Mouse (Mus musculus) liver, embryonic 15.5 days (tissue): ENCODE measurements around the gene Mien1. TPM values are rescaled to one million over a fixed set of nuclear protein-coding genes. Genes with fewer than 3 reads are reported as not detected.

Experiments used
- ATAC-seq: fragments of 200-750 bp; cut with Nextera tagmentation; 2 replicates; pipeline ENCODE4 v1.8.0; 2017; ENCODE audit warnings: moderate number of reproducible peaks, mild to moderate bottlenecking, moderate library complexity; ENCODE audit not compliant: insufficient read depth
- H3K27ac ChIP-seq: fragments of 300-500 bp; sonication (generic); replicated peaks from 2 replicates; pipeline ENCODE4 v1.5.1; 2015; ENCODE audit warnings: mild to moderate bottlenecking, inconsistent platforms
- H3K27me3 ChIP-seq: fragments of 300-500 bp; sonication (generic); 2 replicates; pipeline ENCODE4 v1.6.1; 2015; ENCODE audit warnings: mild to moderate bottlenecking, inconsistent platforms
- H3K36me3 ChIP-seq: fragments of 300-500 bp; sonication (generic); replicated peaks from 2 replicates; pipeline ENCODE4 v1.6.1; 2015; ENCODE audit warnings: moderate library complexity, mild to moderate bottlenecking, inconsistent platforms
- H3K4me1 ChIP-seq: fragments of 300-500 bp; sonication (generic); replicated peaks from 2 replicates; pipeline ENCODE4 v1.6.1; 2015; ENCODE audit warnings: inconsistent platforms
- H3K4me2 ChIP-seq: fragments of 300-500 bp; sonication (generic); 2 replicates; pipeline ENCODE4 v1.6.1; 2015; ENCODE audit warnings: moderate library complexity, mild to moderate bottlenecking, inconsistent platforms
- H3K4me3 ChIP-seq: fragments of 300-500 bp; sonication (generic); replicated peaks from 2 replicates; pipeline ENCODE4 v1.5.1; 2015; ENCODE audit warnings: mild to moderate bottlenecking, inconsistent platforms
- H3K9ac ChIP-seq: fragments of 300-500 bp; sonication (generic); 2 replicates; pipeline ENCODE4 v1.6.1; 2015; ENCODE audit warnings: moderate library complexity, mild to moderate bottlenecking, inconsistent platforms
- H3K9me3 ChIP-seq: fragments of 300-500 bp; sonication (generic); replicated peaks from 2 replicates; pipeline ENCODE4 v1.6.1; 2016; ENCODE audit warnings: inconsistent platforms
- WGBS: fragments of 180-500 bp; shearing (Covaris S2); methylation state at CpG from one replicate; pipeline ENCODE4 v1.1.7; 2015; ENCODE audit warnings: mixed read lengths; ENCODE audit not compliant: insufficient replicate concordance; 5-methylcytosine and 5-hydroxymethylcytosine counted together
- polyA plus RNA-seq: library from polyadenylated mRNA; unstranded; fragments of >200 nt; fragmentation: Nextera tagmentation; extraction: Ambion mirVana; gene quantifications from 2 replicates; pipeline ENCODE4 v1.2.1, GENCODE M21; 2015

The Mien1 gene
- polyA plus RNA-seq, 1 experiment from 2014 or later: 57.2 TPM

DNA sequence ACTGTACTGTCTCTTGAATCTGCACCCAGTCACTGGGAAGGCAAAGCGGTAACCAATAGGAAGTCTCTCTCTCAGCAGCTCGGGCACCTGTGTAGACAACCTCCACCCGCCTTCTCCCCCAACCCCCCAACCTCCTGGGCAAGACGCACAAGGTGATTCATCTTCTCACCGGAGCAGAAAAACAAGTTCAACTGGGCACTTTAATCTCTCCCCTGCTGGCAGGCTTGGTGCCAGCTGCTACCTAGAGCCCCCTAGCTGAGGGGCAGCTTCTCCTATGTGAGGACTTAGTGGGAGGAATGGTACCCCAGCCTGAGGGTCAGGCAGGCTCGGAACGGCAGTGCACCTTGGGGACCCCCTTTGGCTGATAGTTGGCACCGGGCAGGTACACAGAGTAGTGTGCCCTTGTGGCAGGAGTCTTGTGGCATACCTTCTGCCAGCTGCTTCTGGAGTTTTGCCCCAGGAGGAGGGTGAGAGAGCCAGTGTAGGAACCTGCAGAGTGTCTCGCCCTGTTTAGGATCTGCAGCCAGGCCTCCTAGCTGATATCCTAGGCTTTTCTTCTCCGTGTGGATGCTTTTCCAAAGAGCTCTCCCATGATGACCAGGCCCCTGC, 19.7 kb downstream of the Mien1 start:
- no peak overlapping the region for H3K27ac ChIP-seq
- no peak overlapping the region for H3K9ac ChIP-seq
- WGBS: 61% methylated on average over 10 of the region's 10 CpGs
- H3K4me3 ChIP-seq: no peak overlapping the region
- peaks cover 27% of the 10 kb centered on the region for H3K27me3 ChIP-seq
- H3K9me3 ChIP-seq: no peaks in the 10 kb centered on the region
- no peak overlapping the region for H3K4me2 ChIP-seq
- ATAC-seq: no peak
- H3K36me3 ChIP-seq: no peaks in the 10 kb centered on the region
- H3K4me1 ChIP-seq: no peaks in the 10 kb centered on the region

DNA sequence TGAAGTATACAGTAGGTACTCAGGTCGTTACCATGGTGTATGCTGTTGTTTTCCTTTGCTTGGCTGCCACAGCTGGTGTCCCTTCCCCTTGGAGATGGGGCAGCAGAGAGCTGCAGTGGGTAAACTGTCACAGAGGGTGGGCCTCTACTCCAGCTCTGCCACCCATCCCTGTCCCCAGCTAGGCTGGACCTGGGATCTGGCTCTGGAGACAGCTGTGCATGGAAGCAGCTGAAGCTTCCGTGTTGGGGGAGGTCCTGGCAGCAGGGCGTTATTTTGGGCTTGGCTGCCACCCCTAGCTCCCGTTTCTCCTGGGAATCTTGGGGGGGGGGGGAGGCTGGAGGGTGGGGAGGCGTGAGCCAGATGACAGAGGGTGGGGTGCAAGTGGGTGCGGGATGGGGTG, 20.5 kb downstream of the Mien1 start:
- Histone ChIP-seq H3K27me3 (peaks cover 34% of the 10 kb centered on the region), H3K4me2 (no peak overlapping the region), H3K36me3 (no peaks in the 10 kb centered on the region), H3K9ac (no peak overlapping the region), H3K4me3 (no peak overlapping the region), H3K4me1 (no peaks in the 10 kb centered on the region), H3K27ac (no peak overlapping the region), H3K9me3 (no peaks in the 10 kb centered on the region)
- ATAC-seq: no peak
- 58% methylated on average over 6 of the region's 6 CpGs for WGBS

DNA sequence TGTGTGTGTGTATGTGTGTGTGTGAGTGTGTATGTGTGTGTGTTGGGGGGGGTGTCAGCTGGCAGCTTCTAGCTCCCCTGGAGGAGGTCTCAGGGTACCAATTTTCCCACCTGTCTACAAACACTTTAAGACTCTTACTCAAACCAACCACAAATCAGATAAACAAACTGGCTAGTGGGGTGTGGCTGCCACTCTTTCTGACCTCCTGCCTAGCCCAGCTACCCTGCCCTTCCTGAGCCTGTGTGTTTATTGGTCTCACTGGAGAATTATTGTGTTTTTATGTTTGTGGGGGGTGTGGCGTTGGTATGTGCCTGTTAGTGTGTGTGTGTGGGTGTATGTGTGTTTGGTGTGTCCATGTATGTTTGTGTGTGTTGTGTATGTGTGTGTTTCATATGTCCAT, 21.7 kb downstream of the Mien1 start:
- no peaks in the 10 kb centered on the region for H3K36me3 ChIP-seq
- no peak overlapping the region for H3K4me2 ChIP-seq
- H3K27me3 ChIP-seq: peaks cover 46% of the 10 kb centered on the region
- no peak overlapping the region for H3K9ac ChIP-seq
- WGBS: 23% methylated on average over 1 of the region's 1 CpGs
- H3K4me3 ChIP-seq: no peak overlapping the region
- no peak overlapping the region for H3K27ac ChIP-seq
- ATAC-seq: no peak
- H3K9me3 ChIP-seq: no peaks in the 10 kb centered on the region
- H3K4me1 ChIP-seq: 0 out of 2 replicates have a peak, but pooled peaks cover 6% of the 10 kb centered on the region

DNA sequence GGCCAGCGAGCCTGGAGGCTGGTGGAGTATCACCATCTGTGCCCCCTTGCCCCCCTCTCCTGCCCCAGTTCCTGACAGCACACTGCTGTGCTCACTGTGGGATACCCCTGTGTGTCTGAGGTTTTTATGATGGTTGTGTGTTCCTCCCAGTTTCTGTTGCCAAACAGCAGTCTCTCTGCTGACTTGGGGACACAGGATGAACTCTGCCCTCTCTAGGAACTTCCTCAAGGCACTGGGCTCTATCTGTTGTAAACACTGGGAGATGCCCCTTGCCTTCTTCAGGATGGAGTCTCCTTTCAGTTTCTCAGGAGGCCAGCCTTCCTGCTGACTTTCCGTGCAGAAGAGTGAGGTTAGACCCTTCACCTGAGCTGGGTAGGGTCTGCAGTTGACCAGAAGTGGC, 24.6 kb downstream of the Mien1 start:
- H3K27ac ChIP-seq: no peak overlapping the region
- H3K4me1 ChIP-seq: peaks cover 9% of the 10 kb centered on the region; the same call in 1 of the 2 replicates
- no peaks in the 10 kb centered on the region for H3K9me3 ChIP-seq
- WGBS: 30% methylated on average over 2 of the region's 2 CpGs
- peaks cover 75% of the 10 kb centered on the region for H3K27me3 ChIP-seq
- H3K4me2 ChIP-seq: no peak overlapping the region
- ATAC-seq: no peak
- H3K9ac ChIP-seq: no peak overlapping the region
- H3K4me3 ChIP-seq: no peak overlapping the region
- H3K36me3 ChIP-seq: no peaks in the 10 kb centered on the region

DNA sequence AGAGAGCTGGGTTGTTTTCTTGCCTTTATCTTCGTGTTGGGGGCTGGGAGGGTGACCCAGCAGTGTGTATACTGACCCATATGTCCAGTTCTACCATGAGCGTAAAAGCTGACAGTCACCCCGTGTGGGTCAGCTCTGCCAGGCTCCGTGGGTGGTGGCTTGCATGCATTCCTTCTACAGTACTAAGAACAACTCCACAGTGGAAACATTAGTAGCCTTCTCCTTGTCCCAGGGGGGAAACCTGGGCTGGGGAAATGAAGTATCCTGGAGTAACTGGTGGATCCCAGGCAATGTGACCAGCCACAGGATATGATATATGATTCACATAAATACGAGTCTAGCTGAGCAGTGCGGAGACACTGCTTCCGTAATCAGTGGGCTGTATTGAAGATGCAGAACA, 25.1 kb downstream of the Mien1 start:
- peaks cover 80% of the 10 kb centered on the region for H3K27me3 ChIP-seq
- H3K4me2 ChIP-seq: peak overlapping the region; percentile 63
- no peak overlapping the region for H3K4me3 ChIP-seq
- no peak overlapping the region for H3K9ac ChIP-seq
- H3K4me1 ChIP-seq: peaks cover 13% of the 10 kb centered on the region; the same call in 1 of the 2 replicates
- no peaks in the 10 kb centered on the region for H3K9me3 ChIP-seq
- WGBS: 24% methylated on average over 7 of the region's 7 CpGs
- H3K27ac ChIP-seq: no peak overlapping the region
- no peak for ATAC-seq
- H3K36me3 ChIP-seq: no peaks in the 10 kb centered on the region

DNA sequence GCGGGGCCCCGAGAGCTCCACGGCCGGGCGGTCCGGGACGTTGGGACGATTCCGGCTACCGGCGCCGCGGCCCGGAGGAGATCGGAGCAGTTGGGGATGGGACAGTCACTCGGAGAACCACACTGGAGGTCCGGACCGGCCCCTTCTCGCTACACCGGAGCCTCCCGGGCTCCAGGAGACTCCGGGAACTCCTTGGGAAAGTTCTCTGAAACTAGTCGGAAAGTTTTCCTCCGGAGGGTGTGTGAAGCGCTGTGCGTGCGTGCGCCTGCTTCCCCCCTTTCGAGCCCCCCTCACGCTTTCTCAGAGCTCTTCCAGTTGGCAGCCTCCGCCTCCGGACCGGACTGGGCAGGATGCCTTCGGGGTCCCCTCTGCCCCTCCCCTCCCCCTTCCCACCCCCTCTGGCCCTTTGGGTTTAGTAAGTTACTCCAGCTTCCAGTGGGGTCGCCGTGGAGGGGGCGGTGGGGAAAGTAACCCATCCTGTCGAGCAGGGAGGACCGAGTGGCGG, 25.9 kb downstream of the Mien1 start:
- peaks cover 81% of the 10 kb centered on the region for H3K27me3 ChIP-seq
- peak; percentile 22; the same call in 1 of the 2 replicates for ATAC-seq

DNA sequence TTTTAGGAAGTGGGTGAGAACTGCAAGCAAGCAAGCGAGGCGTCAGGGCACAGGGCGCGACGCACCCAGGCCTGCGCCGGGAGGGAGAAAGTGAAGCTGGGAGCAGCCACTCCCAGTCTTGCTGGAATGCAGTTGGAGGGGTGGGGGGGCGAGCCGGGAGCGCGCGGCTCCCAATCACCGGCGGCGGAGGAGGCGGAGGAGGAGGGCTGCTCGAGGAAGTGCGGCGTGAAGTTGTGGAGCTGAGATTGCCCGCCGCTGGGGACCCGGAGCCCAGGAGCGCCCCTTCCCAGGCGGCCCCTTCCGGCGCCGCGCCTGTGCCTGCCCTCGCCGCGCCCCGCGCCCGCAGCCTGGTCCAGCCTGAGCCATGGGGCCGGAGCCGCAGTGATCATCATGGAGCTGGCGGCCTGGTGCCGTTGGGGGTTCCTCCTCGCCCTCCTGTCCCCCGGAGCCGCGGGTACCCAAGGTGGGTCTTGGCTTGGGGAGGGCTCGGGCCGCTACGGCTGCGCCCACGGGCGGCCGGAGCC, 26.5 kb downstream of the Mien1 start, which contains the start of gene Erbb2:
Gene Erbb2 (plus strand): TSS at position 198 of the 524 bp plus-strand sequence.
- peak; percentile 58 for ATAC-seq
- Histone ChIP-seq H3K36me3 (no peaks in the 10 kb centered on the region), H3K9me3 (no peaks in the 10 kb centered on the region), H3K9ac (peak within 1 kb of the TSS; percentile 30; the same call in 1 of the 2 replicates), H3K4me3 (peak within 1 kb of the TSS; percentile 58), H3K27me3 (peaks cover 81% of the 10 kb centered on the region), H3K4me1 (peaks cover 13% of the 10 kb centered on the region; the same call in 1 of the 2 replicates), H3K27ac (peak within 1 kb of the TSS; percentile 29; the same call in 1 of the 2 replicates), H3K4me2 (peak within 1 kb of the TSS; percentile 63)
- under 1% methylated on average over 46 of the region's 49 CpGs for WGBS

More for the DNA sequence above, 25.9 kb downstream of the Mien1 start:
- under 1% methylated on average over 40 of the region's 40 CpGs for WGBS
- Histone ChIP-seq H3K4me1 (peaks cover 13% of the 10 kb centered on the region; the same call in 1 of the 2 replicates), H3K9me3 (no peaks in the 10 kb centered on the region), H3K36me3 (no peaks in the 10 kb centered on the region), H3K27ac (peak overlapping the region; percentile 29; the same call in 1 of the 2 replicates), H3K4me3 (peak overlapping the region; percentile 58), H3K4me2 (peak overlapping the region; percentile 63), H3K9ac (peak overlapping the region; percentile 30; the same call in 1 of the 2 replicates)

DNA sequence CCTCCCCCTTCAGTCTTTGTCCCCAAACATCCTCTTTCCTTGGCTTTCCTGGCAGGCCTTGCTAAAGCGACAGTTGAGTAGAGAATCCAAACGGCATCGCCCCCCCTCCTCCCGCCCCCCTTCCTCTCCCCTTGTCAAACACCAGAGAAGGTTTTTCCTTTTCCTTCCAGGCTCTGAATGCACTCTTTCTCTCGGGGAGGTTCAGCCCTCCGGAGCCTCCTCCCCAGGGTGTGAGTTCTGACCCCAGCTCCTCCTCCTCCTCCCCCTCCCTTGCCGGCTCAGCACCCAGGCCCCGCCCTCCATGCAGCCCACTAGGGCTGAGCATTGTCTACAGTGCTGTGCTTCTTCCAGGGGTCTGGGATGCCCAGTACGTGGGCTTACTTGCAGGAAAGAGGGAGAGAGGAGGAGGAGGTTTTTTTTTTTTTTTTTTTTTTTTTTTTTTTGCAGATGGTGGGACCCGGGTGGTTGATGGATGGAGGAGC, 29.4 kb downstream of the Mien1 start:
- peaks cover 68% of the 10 kb centered on the region for H3K27me3 ChIP-seq
- H3K4me2 ChIP-seq: no peak overlapping the region
- H3K4me3 ChIP-seq: no peak overlapping the region
- 5% methylated on average over 10 of the region's 10 CpGs for WGBS
- peaks cover 13% of the 10 kb centered on the region; the same call in 1 of the 2 replicates for H3K4me1 ChIP-seq
- H3K27ac ChIP-seq: no peak overlapping the region
- H3K9ac ChIP-seq: no peak overlapping the region
- H3K9me3 ChIP-seq: no peaks in the 10 kb centered on the region
- no peak for ATAC-seq
- no peaks in the 10 kb centered on the region for H3K36me3 ChIP-seq

DNA sequence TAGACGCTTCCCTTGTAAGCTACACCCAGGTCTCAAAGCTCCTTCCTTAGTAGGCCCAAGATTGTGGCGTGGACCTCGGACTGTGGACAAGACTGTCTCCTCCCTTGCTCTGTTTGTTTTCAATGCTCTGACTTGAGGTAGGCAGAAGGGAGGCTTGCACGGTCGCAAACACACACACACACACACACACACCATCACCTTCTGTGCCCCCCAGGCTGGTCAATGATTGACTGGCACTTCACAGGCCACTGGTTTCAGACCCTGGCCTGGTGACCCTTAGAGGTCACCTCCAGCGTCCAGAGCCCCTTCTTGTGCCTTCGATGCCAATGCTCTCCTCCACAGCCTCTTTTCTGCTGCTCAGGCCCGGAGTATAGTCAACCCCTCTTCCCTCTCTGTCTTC, 29.9 kb downstream of the Mien1 start:
- Histone ChIP-seq H3K4me3 (no peak overlapping the region), H3K27me3 (peaks cover 64% of the 10 kb centered on the region), H3K4me1 (peaks cover 13% of the 10 kb centered on the region; the same call in 1 of the 2 replicates), H3K4me2 (no peak overlapping the region), H3K9ac (no peak overlapping the region), H3K27ac (no peak overlapping the region), H3K36me3 (no peaks in the 10 kb centered on the region), H3K9me3 (no peaks in the 10 kb centered on the region)
- ATAC-seq: no peak
- WGBS: 44% methylated on average over 8 of the region's 8 CpGs

DNA sequence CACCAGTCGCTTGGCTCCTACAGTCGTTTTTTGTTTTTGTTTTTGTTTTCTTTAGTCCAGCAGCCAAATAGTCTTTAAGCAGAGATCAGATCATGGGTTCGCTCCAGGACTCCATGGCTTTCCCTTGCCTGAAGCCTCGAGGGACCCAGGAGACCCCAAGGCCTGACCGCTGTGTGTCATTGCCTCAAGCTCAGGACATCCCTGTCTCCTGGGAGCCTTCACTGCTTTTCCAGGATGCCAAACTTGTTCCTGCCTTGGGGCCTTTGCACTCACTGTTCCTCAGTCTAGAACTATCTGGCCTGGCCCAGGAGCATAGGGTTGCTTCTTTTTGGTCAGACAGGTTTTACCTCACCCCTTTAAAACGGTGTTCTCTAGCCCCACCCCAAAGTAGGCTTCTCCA, 32.2 kb downstream of the Mien1 start:
- Histone ChIP-seq H3K4me3 (no peak overlapping the region), H3K36me3 (no peaks in the 10 kb centered on the region), H3K9ac (no peak overlapping the region), H3K4me2 (no peak overlapping the region), H3K4me1 (peaks cover 7% of the 10 kb centered on the region; the same call in 1 of the 2 replicates), H3K9me3 (no peaks in the 10 kb centered on the region), H3K27me3 (peaks cover 53% of the 10 kb centered on the region), H3K27ac (no peak overlapping the region)
- WGBS: 56% methylated on average over 6 of the region's 6 CpGs
- no peak for ATAC-seq

DNA sequence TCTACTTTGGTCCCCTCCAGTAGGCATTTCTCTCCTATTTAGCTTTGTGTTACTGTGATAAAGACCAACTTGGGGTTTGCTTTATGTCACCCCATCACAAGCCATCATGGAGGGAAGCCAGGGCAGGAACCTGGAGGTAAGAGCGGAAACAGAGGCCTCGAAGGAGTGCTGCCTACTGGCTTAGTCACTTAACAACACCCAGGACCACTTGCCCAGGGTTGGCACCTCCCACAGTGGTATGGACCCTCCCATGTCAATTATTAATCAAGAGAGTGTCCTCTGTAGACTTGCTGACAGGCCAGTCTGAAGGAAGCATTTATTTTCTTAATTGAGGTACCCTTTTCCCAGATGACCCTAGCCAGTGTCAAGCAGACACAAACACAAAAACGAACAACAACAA, 38.0 kb downstream of the Mien1 start:
- Histone ChIP-seq H3K27me3 (peaks cover 18% of the 10 kb centered on the region), H3K4me2 (peak overlapping the region; percentile 81), H3K4me3 (peak overlapping the region; percentile 75), H3K9me3 (no peaks in the 10 kb centered on the region), H3K36me3 (no peaks in the 10 kb centered on the region), H3K27ac (0 out of 2 replicates have a peak overlapping the region, but pooled peaks have one; percentile 89), H3K9ac (no peak overlapping the region), H3K4me1 (peaks cover 13% of the 10 kb centered on the region; the same call in 1 of the 2 replicates)
- no peak for ATAC-seq
- WGBS: 54% methylated on average over 3 of the region's 3 CpGs
